Mouse (Mus musculus) fibroblast of lung, adult 2 months (primary cell): Measurements from ENCODE around the gene Gm10096.
"Not testable (repeated sequence)": the region's sequence is repeated elsewhere in the genome, so short reads cannot be mapped to it uniquely, and the experiment has no call there.

ENCODE experiments used
- DNase-seq: peaks from one replicate; pipeline ENCODE4 v3.0.0-alpha.2; 2011; ENCODE audit warnings: low read depth

Gene Gm10096

GRCm38 (mm10) chrX:28954602-28955001 is at the start of gene Gm10096:
Gene Gm10096, minus strand, starts transcription at chrX:28954702.
- not testable (repeated sequence) for DNase-seq
